8 mouse cellular contexts compared by ENCODE assay signal in genomic region chr4:55005521-55005969, GRCm38 (mm10).
A peak's percentile ranks its signal among the peaks of the same experiment; 100 is the strongest.
DNase-seq lines count a peak whose midpoint lies in the region; ATAC-seq and TF ChIP-seq lines count a peak whose summit lies in the region.

No protein-coding gene starts in this region.

- WGBS in hindbrain, embryonic 10.5 days = 10% methylated on average over 9 of the region's 9 CpGs
- 21% methylated on average over 9 of the region's 9 CpGs for WGBS in lung, postnatal 0 days

- H3K9ac ChIP-seq in lung, postnatal 0 days (replicated peaks; ENCODE audit: low read depth) = 0 out of 2 replicates have a peak overlapping the region, but pooled peaks have one; percentile 13

- H3K27me3 ChIP-seq in hindbrain, embryonic 10.5 days (ENCODE audit: insufficient read depth, poor library complexity, severe bottlenecking) = no peaks in the 10 kb centered on the region
- H3K27me3 ChIP-seq in lung, postnatal 0 days (replicated peaks; ENCODE audit: insufficient read depth, low read length) = no peaks in the 10 kb centered on the region

- DNase-seq in urinary bladder, postnatal 36 days (ENCODE audit: low spot score in 2 of 2) = peak; percentile 28 to 42
- no peak for DNase-seq in urinary bladder, postnatal 10 days (ENCODE audit: low spot score)
- DNase-seq in fibroblast of lung, adult 2 months (ENCODE audit: low read depth) = peak; percentile 32
- DNase-seq in hindbrain, embryonic 10.5 days (ENCODE audit: low spot score) = peak; percentile 60
- DNase-seq in left cerebral cortex, adult 18-20 months (ENCODE audit: low spot score in 2 of 2) = peak; percentile 36 to 49
- peak; percentile 77 for DNase-seq in lung, postnatal 0 days (ENCODE audit: low spot score)
- peak; percentile 54 for DNase-seq in retina, adult 2 months (ENCODE audit: low read depth, low spot score)

- peak overlapping the region; percentile 85 for H3K27ac ChIP-seq in hindbrain, embryonic 10.5 days
- H3K27ac ChIP-seq in lung, postnatal 0 days (ENCODE audit: low read length) = peak overlapping the region; percentile 78; the same call in 1 of the 2 replicates

- H3K4me3 ChIP-seq in hindbrain, embryonic 10.5 days = peak overlapping the region; percentile 14
- H3K4me3 ChIP-seq in lung, postnatal 0 days (ENCODE audit: low read depth, low read length) = peak overlapping the region; percentile 4; the same call in 1 of the 2 replicates

- peak; percentile 90 for ATAC-seq in lung, postnatal 0 days
- ATAC-seq in inflammation-experienced regulatory T-cells, adult 6 months = no peak

- no peaks in the 10 kb centered on the region for H3K9me3 ChIP-seq in hindbrain, embryonic 10.5 days
- no peaks in the 10 kb centered on the region for H3K9me3 ChIP-seq in lung, postnatal 0 days (ENCODE audit: low read length)

- TF ChIP-seq CTCF in lung, postnatal 0 days (IDR thresholded peaks at IDR 0.05) = no peak

- H3K36me3 ChIP-seq in hindbrain, embryonic 10.5 days = peaks cover 74% of the 10 kb centered on the region
- peaks cover 15% of the 10 kb centered on the region; the same call in 1 of the 2 replicates for H3K36me3 ChIP-seq in lung, postnatal 0 days (ENCODE audit: insufficient read depth, low read length)

- peaks cover 37% of the 10 kb centered on the region for H3K4me1 ChIP-seq in hindbrain, embryonic 10.5 days (replicated peaks)
- H3K4me1 ChIP-seq in lung, postnatal 0 days (ENCODE audit: insufficient read depth, low read depth, low read length) = peaks cover 19% of the 10 kb centered on the region; the same call in 1 of the 2 replicates

- TF ChIP-seq EP300 in lung, postnatal 0 days (IDR thresholded peaks at IDR 0.05) = no peak

- peak overlapping the region; percentile 49 for H3K4me2 ChIP-seq in lung, postnatal 0 days (replicated peaks; ENCODE audit: low read depth, low read length)
